Comparison of ENCODE assay signal across 8 mouse cellular contexts in genomic region chr16:21246391-21247036, GRCm38 (mm10). TPM values are rescaled to one million over a fixed set of nuclear protein-coding genes. Genes with fewer than 3 reads are reported as not detected.
DNase-seq lines count a peak whose midpoint lies in the region; ATAC-seq and TF ChIP-seq lines count a peak whose summit lies in the region.

No protein-coding gene starts in this region.

- peak; percentile 49 to 61 for DNase-seq in cerebellum, postnatal 10 days
- DNase-seq in cerebellum, adult 11-12 months, result no peak
- peak; percentile 63 for DNase-seq in retina, postnatal 1 day

- WGBS in embryonic facial prominence, embryonic 15.5 days, result 2% methylated on average over 32 of the region's 33 CpGs
- WGBS in hindbrain, embryonic 16.5 days, result 2% methylated on average over 29 of the region's 33 CpGs
- WGBS in lung, embryonic 16.5 days, result 2% methylated on average over 29 of the region's 33 CpGs

- no peaks in the 10 kb centered on the region for H3K9me3 ChIP-seq in ES-Bruce4 (replicated peaks; ENCODE audit: control insufficient read depth, insufficient read depth, low read length, poor library complexity, severe bottlenecking)
- H3K9me3 ChIP-seq in embryonic facial prominence, embryonic 15.5 days (replicated peaks), result no peaks in the 10 kb centered on the region
- no peaks in the 10 kb centered on the region for H3K9me3 ChIP-seq in hindbrain, embryonic 16.5 days (ENCODE audit: control insufficient read depth, low read length)
- H3K9me3 ChIP-seq in lung, embryonic 16.5 days (ENCODE audit: control insufficient read depth, low read length), result no peaks in the 10 kb centered on the region

- H3K9ac ChIP-seq in ES-Bruce4 (ENCODE audit: low read depth, poor library complexity, severe bottlenecking), result peak overlapping the region; percentile 52
- peak overlapping the region; percentile 40 for H3K9ac ChIP-seq in embryonic facial prominence, embryonic 15.5 days
- H3K9ac ChIP-seq in hindbrain, embryonic 16.5 days (ENCODE audit: low read depth, low read length), result peak overlapping the region; percentile 66
- peak overlapping the region; percentile 76 for H3K9ac ChIP-seq in lung, embryonic 16.5 days (ENCODE audit: low read length)

- ATAC-seq in embryonic facial prominence, embryonic 15.5 days (ENCODE audit: insufficient number of reproducible peaks, low FRiP score, low TSS enrichment, low read depth), result peak; percentile 44
- ATAC-seq in hindbrain, embryonic 16.5 days, result peak; percentile 21; the same call in 1 of the 2 replicates
- ATAC-seq in lung, embryonic 16.5 days (ENCODE audit: low read depth), result peak; percentile 72
- no peak; the same call in 1 of the 2 replicates for ATAC-seq in frontal cortex, adult (ENCODE audit: low TSS enrichment)

- TF ChIP-seq CTCF in ES-Bruce4 (IDR thresholded peaks at IDR 0.05; ENCODE audit: low read depth, low read length), result no peak

- H3K4me3 ChIP-seq in ES-Bruce4 (ENCODE audit: low read depth, low read length), result peak overlapping the region; percentile 44
- H3K4me3 ChIP-seq in embryonic facial prominence, embryonic 15.5 days (replicated peaks), result peak overlapping the region; percentile 43
- peak overlapping the region; percentile 49 for H3K4me3 ChIP-seq in hindbrain, embryonic 16.5 days (ENCODE audit: low read length)
- H3K4me3 ChIP-seq in lung, embryonic 16.5 days (ENCODE audit: low read length), result peak overlapping the region; percentile 54

- H3K27ac ChIP-seq in ES-Bruce4 (ENCODE audit: insufficient read depth, low read length), result no peak overlapping the region
- H3K27ac ChIP-seq in embryonic facial prominence, embryonic 15.5 days (replicated peaks), result peak overlapping the region; percentile 88
- peak overlapping the region; percentile 46 for H3K27ac ChIP-seq in hindbrain, embryonic 16.5 days (ENCODE audit: low read depth, low read length)
- H3K27ac ChIP-seq in lung, embryonic 16.5 days (ENCODE audit: low read length), result peak overlapping the region; percentile 89

- H3K27me3 ChIP-seq in ES-Bruce4 (ENCODE audit: control insufficient read depth, insufficient read depth, low read length, poor library complexity, severe bottlenecking), result peaks cover 2% of the 10 kb centered on the region
- H3K27me3 ChIP-seq in embryonic facial prominence, embryonic 15.5 days, result no peaks in the 10 kb centered on the region
- H3K27me3 ChIP-seq in hindbrain, embryonic 16.5 days (replicated peaks; ENCODE audit: control insufficient read depth, insufficient read depth, low read length), result peaks cover 15% of the 10 kb centered on the region
- H3K27me3 ChIP-seq in lung, embryonic 16.5 days (ENCODE audit: control insufficient read depth, insufficient read depth, low read depth, low read length), result peaks cover 4% of the 10 kb centered on the region

- no peak for TF ChIP-seq POLR2A in ES-Bruce4 (IDR thresholded peaks at IDR 0.05; ENCODE audit: insufficient read depth, low read length)

- no peak for TF ChIP-seq EP300 in ES-Bruce4 (IDR thresholded peaks at IDR 0.05; ENCODE audit: insufficient read depth, low read depth, low read length)

- H3K4me1 ChIP-seq in ES-Bruce4 (ENCODE audit: control insufficient read depth, insufficient read depth, low read length), result peaks cover 4% of the 10 kb centered on the region
- H3K4me1 ChIP-seq in embryonic facial prominence, embryonic 15.5 days, result peaks cover 69% of the 10 kb centered on the region
- H3K4me1 ChIP-seq in hindbrain, embryonic 16.5 days (ENCODE audit: control insufficient read depth, insufficient read depth, low read depth, low read length), result peaks cover 23% of the 10 kb centered on the region
- H3K4me1 ChIP-seq in lung, embryonic 16.5 days (replicated peaks; ENCODE audit: control insufficient read depth, insufficient read depth, low read length), result peaks cover 46% of the 10 kb centered on the region

- no peaks in the 10 kb centered on the region for H3K36me3 ChIP-seq in ES-Bruce4 (ENCODE audit: control insufficient read depth, insufficient read depth, low read length, poor library complexity, severe bottlenecking)
- H3K36me3 ChIP-seq in embryonic facial prominence, embryonic 15.5 days, result no peaks in the 10 kb centered on the region
- H3K36me3 ChIP-seq in hindbrain, embryonic 16.5 days (ENCODE audit: control insufficient read depth, insufficient read depth, low read length), result no peaks in the 10 kb centered on the region
- no peaks in the 10 kb centered on the region for H3K36me3 ChIP-seq in lung, embryonic 16.5 days (ENCODE audit: control insufficient read depth, insufficient read depth, low read length)

- H3K4me2 ChIP-seq in embryonic facial prominence, embryonic 15.5 days (replicated peaks), result peak overlapping the region; percentile 89
- peak overlapping the region; percentile 93 for H3K4me2 ChIP-seq in hindbrain, embryonic 16.5 days (ENCODE audit: low read length)
- H3K4me2 ChIP-seq in lung, embryonic 16.5 days (ENCODE audit: low read depth, low read length), result peak overlapping the region; percentile 95

RNA-seq across cellular contexts. Expression of gene Ephb3, which starts 42.0 kb away (rescaled TPM):
- polyA plus RNA-seq in ES-Bruce4 (2011; ENCODE audit: insufficient read depth, insufficient read length, low read depth, missing spikeins), result 24.8 and 26.3 TPM in 2 replicates
- 50.7 and 53.3 TPM in 2 replicates for polyA plus RNA-seq in embryonic facial prominence, embryonic 15.5 days (2015; fragmentation: Nextera tagmentation; extraction: Ambion mirVana)
- 10.6 and 12.1 TPM in 2 replicates for polyA plus RNA-seq in hindbrain, embryonic 16.5 days (2015; fragmentation: Nextera tagmentation; extraction: Ambion mirVana)
- 28.3 and 28.9 TPM in 2 replicates for polyA plus RNA-seq in lung, embryonic 16.5 days (2015; fragmentation: Nextera tagmentation; extraction: Ambion mirVana)
